Mouse (Mus musculus) spleen, adult 2 months (tissue): ENCODE measurements around the gene Myl7. TPM values are rescaled to one million over a fixed set of nuclear protein-coding genes. Genes with fewer than 3 reads are reported as not detected.

Experiments used
- DNase-seq, 2 experiments: peaks; one replicate each; pipeline versions ENCODE4 v3.0.0 to v3.0.0-alpha.2; 2012 to 2021; ENCODE audit warnings: low spot score in 2 of 2, low read depth in 1 of 2
- H3K27ac ChIP-seq: fragments of 200-500 bp; 2 replicates; pipeline ENCODE4 v1.5.1; 2012; ENCODE audit warnings: low read length, inconsistent platforms; ENCODE audit not compliant: insufficient read depth
- H3K27me3 ChIP-seq: fragments of 200-500 bp; 2 replicates; pipeline ENCODE4 v1.6.1; 2012; ENCODE audit warnings: mild to moderate bottlenecking, moderate library complexity, low read length, inconsistent platforms; ENCODE audit not compliant: control insufficient read depth, insufficient read depth
- H3K36me3 ChIP-seq: fragments of 200-500 bp; 2 replicates; pipeline ENCODE4 v1.6.1; 2012; ENCODE audit warnings: mild to moderate bottlenecking, low read length, inconsistent platforms; ENCODE audit not compliant: control insufficient read depth, insufficient read depth
- H3K4me1 ChIP-seq: fragments of 200-500 bp; 2 replicates; pipeline ENCODE4 v1.6.1; 2011; ENCODE audit warnings: inconsistent platforms; ENCODE audit not compliant: control insufficient read depth, insufficient read depth, insufficient read length
- H3K4me3 ChIP-seq: fragments of 200-500 bp; 2 replicates; pipeline ENCODE4 v1.5.1; 2011; ENCODE audit warnings: mild to moderate bottlenecking, inconsistent platforms; ENCODE audit not compliant: insufficient read depth, insufficient read length; ENCODE audit errors: extremely low read depth
- CTCF ChIP-seq: fragments of 200-500 bp; IDR thresholded peaks from 2 replicates; pipeline ENCODE4 v1.5.1; 2011; ENCODE audit warnings: mild to moderate bottlenecking, inconsistent platforms; ENCODE audit not compliant: insufficient read depth, insufficient read length, insufficient replicate concordance; ENCODE audit errors: extremely low read depth
- POLR2A ChIP-seq: fragments of 200-500 bp; IDR thresholded peaks from 2 replicates; pipeline ENCODE4 v1.6.1; 2011; ENCODE audit warnings: low read depth, low read length, inconsistent platforms
- WGBS: fragments of 180-500 bp; shearing (Covaris S2); methylation state at CpG from one replicate; pipeline ENCODE4 v1.1.7; 2018; 5-methylcytosine and 5-hydroxymethylcytosine counted together
- polyA plus RNA-seq: library from polyadenylated mRNA; depleted of rRNA; stranded (reverse); fragments of >200 nt; gene quantifications from 2 replicates; pipeline ENCODE4 v1.2.3, GENCODE M21; 2012

Myl7 gene
- polyA plus RNA-seq, 1 experiment: 0.54 TPM

DNA sequence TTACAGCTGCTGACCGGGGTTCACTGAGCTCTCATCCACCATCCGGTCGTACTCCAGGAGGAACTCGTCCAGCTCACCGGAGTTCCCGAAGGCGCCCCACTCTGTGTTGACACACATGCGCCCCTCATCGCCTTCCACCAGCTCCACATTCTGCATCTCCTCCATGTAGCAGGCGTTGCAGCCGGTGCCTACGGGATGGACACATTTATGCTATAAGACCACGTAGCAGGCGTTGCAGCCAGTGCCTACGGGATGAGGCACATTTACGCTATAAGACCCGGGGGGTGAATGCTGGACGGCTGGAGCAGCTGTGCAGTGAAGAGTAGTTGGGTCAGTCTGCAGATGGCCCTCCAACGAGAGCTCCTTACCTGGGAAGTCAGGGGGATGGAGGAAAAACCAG, 5.8 kb upstream of the Myl7 start:
- H3K4me3 ChIP-seq: no peak overlapping the region
- no peak for TF ChIP-seq POLR2A
- no peak for TF ChIP-seq CTCF
- no peaks in the 10 kb centered on the region for H3K4me1 ChIP-seq
- H3K27me3 ChIP-seq: peaks cover 2% of the 10 kb centered on the region; the same call in 1 of the 2 replicates
- WGBS: 95% methylated on average over 19 of the region's 19 CpGs
- DNase-seq: no peak
- no peaks in the 10 kb centered on the region for H3K36me3 ChIP-seq
- H3K27ac ChIP-seq: no peak overlapping the region

- WGBS: 90% methylated on average over 2 of the region's 2 CpGs
- Histone ChIP-seq H3K4me3 (no peak overlapping the region), H3K36me3 (no peaks in the 10 kb centered on the region), H3K4me1 (no peaks in the 10 kb centered on the region), H3K27ac (no peak overlapping the region), H3K27me3 (peaks cover 2% of the 10 kb centered on the region; the same call in 1 of the 2 replicates)
- no peak for DNase-seq
- TF ChIP-seq CTCF: no peak
- TF ChIP-seq POLR2A: no peak
These were observed 5.3 kb upstream of the Myl7 start for GRCm38 (mm10) chr11:5903844-5904243.

GRCm38 (mm10) chr11:5902390-5902789, 3.8 kb upstream of the Myl7 start:
- H3K36me3 ChIP-seq: no peaks in the 10 kb centered on the region
- H3K27ac ChIP-seq: no peak overlapping the region
- no peak overlapping the region for H3K4me3 ChIP-seq
- WGBS: 52% methylated on average over 6 of the region's 6 CpGs
- TF ChIP-seq CTCF (no peak), POLR2A (no peak)
- H3K27me3 ChIP-seq: peaks cover 2% of the 10 kb centered on the region; the same call in 1 of the 2 replicates
- H3K4me1 ChIP-seq: no peaks in the 10 kb centered on the region
- DNase-seq: no peak

DNA sequence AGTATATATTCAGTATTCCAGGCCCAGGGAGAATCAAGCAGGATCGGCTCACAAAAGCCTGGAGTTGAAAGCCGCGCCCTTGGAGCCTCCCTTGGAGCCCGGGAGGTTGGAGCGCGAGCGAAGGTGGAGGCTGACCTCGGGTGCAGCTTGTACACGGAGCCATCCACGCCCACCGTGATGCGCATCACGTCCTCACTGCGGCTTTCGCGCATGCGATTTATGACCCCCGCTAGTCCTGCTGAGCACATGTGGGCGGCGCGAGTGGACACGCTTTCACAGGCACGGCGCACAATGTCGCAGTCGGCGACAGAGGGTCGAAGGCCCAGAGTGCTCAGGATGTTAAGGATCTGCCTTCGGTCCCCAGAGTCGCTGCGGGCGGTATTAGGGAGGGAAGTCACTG, 3.4 kb upstream of the Myl7 start:
- TF ChIP-seq CTCF: no peak
- no peak for TF ChIP-seq POLR2A
- no peak for DNase-seq
- Histone ChIP-seq H3K27me3 (peaks cover 2% of the 10 kb centered on the region; the same call in 1 of the 2 replicates), H3K27ac (no peak overlapping the region), H3K4me3 (no peak overlapping the region; the same call in 1 of the 2 replicates), H3K36me3 (no peaks in the 10 kb centered on the region), H3K4me1 (no peaks in the 10 kb centered on the region)
- 38% methylated on average over 32 of the region's 32 CpGs for WGBS

- H3K4me1 ChIP-seq: no peaks in the 10 kb centered on the region
- H3K36me3 ChIP-seq: no peaks in the 10 kb centered on the region
- TF ChIP-seq CTCF (no peak), POLR2A (no peak)
- WGBS: 70% methylated on average over 3 of the region's 3 CpGs
- no peak overlapping the region for H3K27ac ChIP-seq
- peaks cover 2% of the 10 kb centered on the region; the same call in 1 of the 2 replicates for H3K27me3 ChIP-seq
- no peak overlapping the region for H3K4me3 ChIP-seq
- DNase-seq: no peak
These were observed 2.7 kb upstream of the Myl7 start for GRCm38 (mm10) chr11:5901320-5901719.

GRCm38 (mm10) chr11:5899286-5899685, 704 bp upstream of the Myl7 start:
- no peak overlapping the region for H3K4me3 ChIP-seq
- no peak overlapping the region for H3K27ac ChIP-seq
- TF ChIP-seq POLR2A (no peak), CTCF (no peak)
- no peak for DNase-seq
- H3K27me3 ChIP-seq: peaks cover 2% of the 10 kb centered on the region; the same call in 1 of the 2 replicates
- no peaks in the 10 kb centered on the region for H3K36me3 ChIP-seq
- 93% methylated on average over 10 of the region's 10 CpGs for WGBS
- no peaks in the 10 kb centered on the region for H3K4me1 ChIP-seq

DNA sequence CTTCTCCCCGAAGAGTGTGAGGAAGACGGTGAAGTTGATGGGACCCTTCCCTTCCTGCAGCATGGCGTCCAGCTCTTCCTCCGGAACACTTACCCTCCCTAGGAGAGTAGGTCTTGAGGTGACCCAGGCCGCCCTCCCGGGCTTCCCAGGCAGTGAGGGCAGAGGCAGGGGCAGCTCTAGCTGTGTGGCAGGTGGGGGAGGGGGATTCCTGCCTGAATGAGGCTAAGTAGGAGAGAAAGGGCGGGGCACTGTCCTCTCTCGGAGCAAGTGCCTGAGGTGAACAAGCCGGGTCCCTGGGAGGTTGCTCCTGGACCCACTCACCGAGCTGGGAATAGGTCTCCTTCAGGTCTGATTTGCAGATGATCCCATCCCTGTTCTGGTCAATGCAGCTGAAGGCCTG, 743 bp downstream of the Myl7 start:
- Histone ChIP-seq H3K4me3 (no peak overlapping the region), H3K4me1 (no peaks in the 10 kb centered on the region), H3K27me3 (peaks cover 2% of the 10 kb centered on the region; the same call in 1 of the 2 replicates), H3K27ac (no peak overlapping the region), H3K36me3 (no peaks in the 10 kb centered on the region)
- TF ChIP-seq CTCF (no peak), POLR2A (no peak)
- DNase-seq: no peak
- WGBS: 37% methylated on average over 10 of the region's 10 CpGs
